Mouse (Mus musculus) CH12.LX (cell line): Measurements from ENCODE around the gene Eml6. TPM values are rescaled to one million over a fixed set of nuclear protein-coding genes. Genes with fewer than 3 reads are reported as not detected.

Source experiments
- DNase-seq: peaks from one replicate; pipeline ENCODE4 v3.0.0-alpha.2; 2013; ENCODE audit errors: extremely low read depth
- H3K27ac ChIP-seq: 2 replicates; pipeline ENCODE4 v1.5.1; 2012; ENCODE audit warnings: low read depth, mild to moderate bottlenecking, control low read depth, moderate library complexity; ENCODE audit not compliant: insufficient read depth
- H3K27me3 ChIP-seq: replicated peaks from 2 replicates; pipeline ENCODE3; 2012; ENCODE audit warnings: inconsistent platforms
- H3K36me3 ChIP-seq, 2 experiments: replicated peaks in 1 of 2; 2 replicates each; pipeline versions ENCODE3 to v1.6.1; 2012; ENCODE audit warnings: inconsistent platforms in 1 of 2, low read length in 1 of 2, mild to moderate bottlenecking in 1 of 2, mixed read lengths in 1 of 2, moderate library complexity in 1 of 2; ENCODE audit not compliant: control insufficient read depth in 1 of 2, insufficient read depth in 1 of 2
- H3K4me1 ChIP-seq, 2 experiments: 2 replicates each; pipeline ENCODE4 v1.6.1; 2012; ENCODE audit warnings: inconsistent platforms in 1 of 2, moderate library complexity in 1 of 2; ENCODE audit not compliant: insufficient read depth in 2 of 2, control insufficient read depth in 1 of 2
- H3K4me2 ChIP-seq: 2 replicates; pipeline ENCODE4 v1.6.1; 2012; ENCODE audit warnings: low read depth, mild to moderate bottlenecking, control low read depth; ENCODE audit not compliant: poor library complexity, insufficient read depth, severe bottlenecking
- H3K4me3 ChIP-seq, 3 experiments: fragments of 150-350 bp in 1 of 3; sonication (generic) in 1 of 3; replicated peaks in 1 of 3; 2 replicates each; pipeline versions ENCODE3 to v1.5.1; 2011 to 2012; ENCODE audit warnings: low read depth in 2 of 3, low read length in 2 of 3, mild to moderate bottlenecking in 2 of 3, moderate library complexity in 2 of 3, control low read depth in 1 of 3, improper control_type of control experiment in 1 of 3, inconsistent platforms in 1 of 3, mixed read lengths in 1 of 3; ENCODE audit not compliant: poor library complexity in 1 of 3
- H3K79me2 ChIP-seq: replicated peaks from 2 replicates; pipeline ENCODE4 v1.6.1; 2012; ENCODE audit warnings: mild to moderate bottlenecking, moderate library complexity; ENCODE audit not compliant: control insufficient read depth, poor library complexity, insufficient read depth, severe bottlenecking; ENCODE audit errors: extremely low read depth
- H3K9ac ChIP-seq: 2 replicates; pipeline ENCODE4 v1.6.1; 2012; ENCODE audit warnings: low read depth, mild to moderate bottlenecking, control low read depth, moderate library complexity; ENCODE audit not compliant: insufficient read depth
- H3K9me3 ChIP-seq: replicated peaks from 2 replicates; pipeline ENCODE3; 2012; ENCODE audit warnings: low read length, inconsistent platforms, mixed read lengths
- BHLHE40 ChIP-seq: IDR thresholded peaks from 2 replicates; pipeline ENCODE4 v1.6.1; 2011; ENCODE audit warnings: mild to moderate bottlenecking, low read depth, low read length, improper control_type of control experiment
- CHD1 ChIP-seq: IDR thresholded peaks from 2 replicates; pipeline ENCODE4 v1.6.1; 2012; ENCODE audit warnings: low read depth, low read length, improper control_type of control experiment, inconsistent platforms
- CTCF ChIP-seq, 2 experiments: IDR thresholded peaks in 1 of 2; conservative IDR thresholded peaks in 1 of 2; 2 replicates each; pipeline ENCODE4 v1.5.1; 2011 to 2012; ENCODE audit warnings: low read depth in 2 of 2, low read length in 2 of 2, improper control_type of control experiment in 1 of 2, inconsistent platforms in 1 of 2, mild to moderate bottlenecking in 1 of 2, moderate library complexity in 1 of 2
- ELF1 ChIP-seq: IDR thresholded peaks from 2 replicates; pipeline ENCODE4 v1.6.1; 2014; ENCODE audit warnings: low read depth, mild to moderate bottlenecking, inconsistent platforms, low read length, improper control_type of control experiment
- EP300 ChIP-seq: IDR thresholded peaks from 2 replicates; pipeline ENCODE4 v1.6.1; 2011; ENCODE audit warnings: low read length, improper control_type of control experiment
- ETS1 ChIP-seq: conservative IDR thresholded peaks from 2 replicates; pipeline ENCODE4 v1.6.1; 2012; ENCODE audit warnings: low read depth, mild to moderate bottlenecking, inconsistent platforms, low read length, improper control_type of control experiment, moderate library complexity
- GABPA ChIP-seq: IDR thresholded peaks from 2 replicates; pipeline ENCODE4 v1.6.1; 2012; ENCODE audit warnings: low read depth, low read length, improper control_type of control experiment, inconsistent platforms; ENCODE audit not compliant: insufficient replicate concordance
- HCFC1 ChIP-seq: IDR thresholded peaks from 2 replicates; pipeline ENCODE4 v1.6.1; 2012; ENCODE audit warnings: low read depth, mild to moderate bottlenecking, inconsistent platforms, low read length, improper control_type of control experiment
- KAT2A ChIP-seq: IDR thresholded peaks from 2 replicates; pipeline ENCODE4 v1.6.1; 2012; ENCODE audit warnings: low read length, improper control_type of control experiment, inconsistent platforms; ENCODE audit not compliant: insufficient replicate concordance
- MAFK ChIP-seq: IDR thresholded peaks from 2 replicates; pipeline ENCODE4 v1.6.1; 2011; ENCODE audit warnings: low read length, improper control_type of control experiment; ENCODE audit not compliant: insufficient replicate concordance
- MAX ChIP-seq: IDR thresholded peaks from 2 replicates; pipeline ENCODE4 v1.6.1; 2011; ENCODE audit warnings: low read length, improper control_type of control experiment
- MEF2A ChIP-seq: IDR thresholded peaks from 2 replicates; pipeline ENCODE4 v1.6.1; 2014; ENCODE audit warnings: low read depth, mild to moderate bottlenecking, inconsistent platforms, low read length, improper control_type of control experiment, borderline replicate concordance
- MXI1 ChIP-seq: IDR thresholded peaks from 2 replicates; pipeline ENCODE4 v1.6.1; 2011; ENCODE audit warnings: mild to moderate bottlenecking, low read depth, low read length, improper control_type of control experiment
- PAX5 ChIP-seq: IDR thresholded peaks from 2 replicates; pipeline ENCODE4 v1.6.1; 2012; ENCODE audit warnings: low read length, inconsistent platforms, mixed read lengths
- POLR2AphosphoS2 ChIP-seq: IDR thresholded peaks from 2 replicates; pipeline ENCODE4 v1.6.1; 2011; ENCODE audit warnings: low read depth, low read length, improper control_type of control experiment
- ZC3H11A ChIP-seq: IDR thresholded peaks from 2 replicates; pipeline ENCODE4 v1.6.1; 2012; ENCODE audit warnings: low read depth, mild to moderate bottlenecking, inconsistent platforms, low read length, improper control_type of control experiment
- ZMIZ1 ChIP-seq: IDR thresholded peaks from 2 replicates; pipeline ENCODE4 v1.6.1; 2012; ENCODE audit warnings: low read depth, mild to moderate bottlenecking, inconsistent platforms, low read length, improper control_type of control experiment
- dilution Hi-C: fragments of 300-500 bp; cut with MboI; formaldehyde crosslinking; loops from 2 replicates; pipeline ENCODE4 v1.14.3; 2020; ENCODE audit warnings: low sequenced_read_pairs; ENCODE audit not compliant: extremely low pct_unique_long_range_greater_than_20kb, extremely low pct_ligation_motif_present
- in situ Hi-C: fragments of 300-500 bp; cut with MboI; formaldehyde crosslinking; loops from 3 replicates; pipeline ENCODE4 v1.14.3; 2019; ENCODE audit warnings: low sequenced_read_pairs, low pct_ligation_motif_present, low pct_unique_long_range_greater_than_20kb, mixed read lengths
- polyA plus RNA-seq: library from polyadenylated mRNA; unstranded; fragments of >175 nt; gene quantifications from 2 replicates; pipeline ENCODE4 v1.2.1, GENCODE M21; 2012; ENCODE audit warnings: low read depth; ENCODE audit not compliant: insufficient read length
- total RNA-seq, 2 experiments: library from RNA; depleted of rRNA; stranded (reverse); fragments of 300-350 nt in 1 of 2; fragments of >200 nt in 1 of 2; gene quantifications; 2 replicates each; pipeline ENCODE4 v1.2.3; 2012 to 2014

The Eml6 gene
- total and polyA plus RNA-seq, 3 experiments: 3.1 to 3.7 (median 3.2) TPM

- Histone ChIP-seq H3K36me3 (peaks cover 0 to 2% of the 10 kb centered on the region in 2 experiments), H3K27me3 (no peaks in the 10 kb centered on the region), H3K79me2 (no peaks in the 10 kb centered on the region), H3K4me1 (peaks cover 3 to 24% of the 10 kb centered on the region in 2 experiments; a peak in 3 of 4 replicates), H3K4me2 (no peak overlapping the region), H3K9me3 (no peaks in the 10 kb centered on the region), H3K9ac (no peak overlapping the region), H3K27ac (no peak overlapping the region), H3K4me3 (no peak overlapping the region)
- no peak for DNase-seq
- TF ChIP-seq HCFC1 (no peak), PAX5 (no peak), ZC3H11A (no peak), GABPA (no peak), MAFK (no peak), MXI1 (no peak)
- dilution Hi-C loops: no loop called here
- in situ Hi-C loops: no loop called here
Observed at GRCm38 (mm10) chr11:29815261-29815660, 210.6 kb downstream of the Eml6 start.

- Histone ChIP-seq H3K4me3 (no peak overlapping the region), H3K27me3 (no peaks in the 10 kb centered on the region), H3K27ac (no peak overlapping the region), H3K9me3 (no peaks in the 10 kb centered on the region), H3K4me1 (peaks cover 11 to 44% of the 10 kb centered on the region in 2 experiments), H3K79me2 (no peaks in the 10 kb centered on the region), H3K36me3 (peaks cover 0 to 2% of the 10 kb centered on the region in 2 experiments), H3K4me2 (no peak overlapping the region), H3K9ac (no peak overlapping the region)
- dilution Hi-C loops: no loop called here
- in situ Hi-C loops: no loop called here
- no peak for DNase-seq
- no peak for TF ChIP-seq MEF2A
- no peak for TF ChIP-seq ETS1
- TF ChIP-seq ZMIZ1: no peak
- no peak for TF ChIP-seq KAT2A
- no peak for TF ChIP-seq MXI1
- TF ChIP-seq CHD1: no peak
- TF ChIP-seq BHLHE40: no peak
- no peak for TF ChIP-seq POLR2AphosphoS2
- no peak for TF ChIP-seq GABPA
- TF ChIP-seq PAX5: no peak
- TF ChIP-seq MAX: no peak
- TF ChIP-seq ELF1: no peak
- TF ChIP-seq CTCF (conservative IDR thresholded peaks at IDR 0.05 in 1 of 2, IDR thresholded peaks at IDR 0.05 in 1 of 2; ENCODE audit: low read depth in 2 of 2, low read length in 2 of 2): no peak
- TF ChIP-seq EP300: no peak
Observed at GRCm38 (mm10) chr11:29813267-29813666, 212.6 kb downstream of the Eml6 start.
